Mouse (Mus musculus): ENCODE data around the gene Rbpms2. TPM values are rescaled to one million over a fixed set of nuclear protein-coding genes. Genes with fewer than 3 reads are reported as not detected.

Rbpms2 gene
- polyA plus RNA-seq, 1 experiment from 2014 or later: 98.2 TPM

DNA sequence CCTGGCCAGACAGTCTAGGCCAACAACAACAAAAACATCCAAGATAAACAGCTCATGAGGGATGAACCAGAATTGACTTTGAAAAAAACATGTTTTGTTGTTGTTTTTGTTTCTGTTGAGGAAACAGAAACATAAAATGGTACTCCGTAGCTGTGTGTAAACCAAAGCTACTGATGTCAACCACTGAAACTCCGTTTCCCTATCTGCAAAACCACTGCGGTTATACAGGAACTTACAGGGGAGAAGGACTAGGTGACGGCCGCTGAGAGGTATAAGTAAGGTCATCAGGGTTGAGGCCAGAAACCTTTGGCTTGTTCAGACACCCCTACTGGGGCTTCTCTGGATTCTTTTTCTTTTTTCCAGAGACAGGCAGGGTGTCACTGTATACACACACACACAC lies 6.6 kb upstream of the Rbpms2 start:
- H3K4me2 ChIP-seq: no peak overlapping the region
- H3K27ac ChIP-seq: no peak overlapping the region
- WGBS: 79% methylated on average over 5 of the region's 5 CpGs
- no peak for ATAC-seq (replicated peaks; ENCODE audit: insufficient number of reproducible peaks, insufficient read depth, low FRiP score, low read depth)
- H3K4me3 ChIP-seq: no peak overlapping the region
- no peaks in the 10 kb centered on the region for H3K27me3 ChIP-seq
- no peaks in the 10 kb centered on the region for H3K9me3 ChIP-seq (replicated peaks)
- H3K4me1 ChIP-seq (replicated peaks): no peaks in the 10 kb centered on the region
- no peaks in the 10 kb centered on the region for H3K36me3 ChIP-seq
- no peak overlapping the region for H3K9ac ChIP-seq

DNA sequence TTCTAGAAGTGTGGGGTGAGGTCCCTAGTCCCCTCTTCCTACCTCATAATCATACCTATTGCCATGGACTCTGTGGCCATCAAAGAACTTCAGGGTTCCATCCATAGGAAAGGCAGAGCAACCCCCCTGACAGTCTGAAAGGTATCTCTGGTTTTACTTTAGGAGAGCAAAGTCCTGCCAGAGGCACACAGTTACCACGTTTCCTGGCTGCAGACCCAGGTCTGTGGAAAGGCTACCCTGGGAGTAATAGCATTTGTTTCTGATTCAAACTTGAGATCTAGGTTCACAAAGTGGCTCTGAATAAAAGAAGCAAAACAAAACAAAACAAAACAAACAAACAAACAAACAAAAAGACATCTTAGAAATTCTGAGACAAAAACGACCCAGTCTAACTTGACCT lies 5.2 kb upstream of the Rbpms2 start:
- ATAC-seq (replicated peaks; ENCODE audit: insufficient number of reproducible peaks, insufficient read depth, low FRiP score, low read depth): no peak
- no peak overlapping the region for H3K9ac ChIP-seq
- H3K9me3 ChIP-seq (replicated peaks): no peaks in the 10 kb centered on the region
- H3K4me1 ChIP-seq (replicated peaks): peaks cover 8% of the 10 kb centered on the region; the same call in 1 of the 2 replicates
- no peaks in the 10 kb centered on the region for H3K27me3 ChIP-seq
- H3K36me3 ChIP-seq: no peaks in the 10 kb centered on the region
- H3K27ac ChIP-seq: no peak overlapping the region
- no peak overlapping the region for H3K4me2 ChIP-seq
- WGBS: 62% methylated on average over 2 of the region's 2 CpGs
- no peak overlapping the region for H3K4me3 ChIP-seq

DNA sequence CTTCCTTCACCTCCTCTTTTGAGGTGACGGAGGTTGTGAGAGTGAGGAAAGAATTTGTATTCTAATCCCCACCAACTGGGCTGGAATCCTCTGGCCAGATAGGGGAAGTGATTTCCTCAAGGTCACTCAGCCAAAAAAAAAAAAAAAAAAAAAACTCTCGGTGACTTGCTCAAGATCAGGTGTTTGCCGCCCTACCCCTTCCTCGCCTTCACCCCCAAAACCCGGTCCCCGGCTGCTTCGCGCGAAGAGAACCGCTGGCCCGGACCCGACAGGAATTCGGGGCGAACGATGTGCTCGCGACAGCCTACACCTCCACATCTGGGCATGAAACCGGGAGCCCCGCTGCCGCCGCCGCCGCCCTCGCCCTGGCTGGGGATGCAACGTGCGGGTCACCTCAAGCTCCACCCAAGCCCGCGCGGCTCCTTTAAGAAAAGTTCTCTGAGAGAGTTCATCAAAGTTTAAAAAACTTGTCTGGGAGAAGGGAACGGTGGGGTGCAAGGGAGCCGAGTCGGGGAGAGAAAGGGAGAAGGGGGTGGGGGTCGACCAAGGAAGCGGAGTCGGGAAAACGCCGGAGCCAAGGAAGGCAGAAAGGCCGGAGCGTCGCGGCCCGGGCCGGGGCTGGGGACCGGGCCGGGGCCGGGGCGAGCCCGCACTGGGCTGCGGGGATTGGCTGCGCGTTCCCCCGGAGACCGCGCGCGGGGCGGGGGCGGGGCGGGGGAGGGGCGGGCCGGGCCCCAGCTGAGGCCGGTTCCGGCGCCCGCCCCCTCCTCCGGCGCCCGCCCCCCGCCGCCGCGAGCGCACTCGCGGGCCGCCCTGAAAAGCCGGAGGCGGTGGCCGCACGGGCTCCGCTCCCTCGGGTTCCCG lies 551 bp downstream of the Rbpms2 start:
- H3K27me3 ChIP-seq: no peaks in the 10 kb centered on the region
- peaks cover 21% of the 10 kb centered on the region; the same call in 1 of the 2 replicates for H3K4me1 ChIP-seq (replicated peaks)
- H3K4me2 ChIP-seq: peak overlapping the region; percentile 83
- H3K36me3 ChIP-seq: no peaks in the 10 kb centered on the region
- 0% methylated on average over 42 of the region's 83 CpGs for WGBS
- peak; percentile 90 for ATAC-seq (replicated peaks; ENCODE audit: insufficient number of reproducible peaks, insufficient read depth, low FRiP score, low read depth)
- peak overlapping the region; percentile 83 for H3K4me3 ChIP-seq
- H3K9ac ChIP-seq: peak overlapping the region; percentile 86
- H3K27ac ChIP-seq: peak overlapping the region; percentile 91
- H3K9me3 ChIP-seq (replicated peaks): no peaks in the 10 kb centered on the region

DNA sequence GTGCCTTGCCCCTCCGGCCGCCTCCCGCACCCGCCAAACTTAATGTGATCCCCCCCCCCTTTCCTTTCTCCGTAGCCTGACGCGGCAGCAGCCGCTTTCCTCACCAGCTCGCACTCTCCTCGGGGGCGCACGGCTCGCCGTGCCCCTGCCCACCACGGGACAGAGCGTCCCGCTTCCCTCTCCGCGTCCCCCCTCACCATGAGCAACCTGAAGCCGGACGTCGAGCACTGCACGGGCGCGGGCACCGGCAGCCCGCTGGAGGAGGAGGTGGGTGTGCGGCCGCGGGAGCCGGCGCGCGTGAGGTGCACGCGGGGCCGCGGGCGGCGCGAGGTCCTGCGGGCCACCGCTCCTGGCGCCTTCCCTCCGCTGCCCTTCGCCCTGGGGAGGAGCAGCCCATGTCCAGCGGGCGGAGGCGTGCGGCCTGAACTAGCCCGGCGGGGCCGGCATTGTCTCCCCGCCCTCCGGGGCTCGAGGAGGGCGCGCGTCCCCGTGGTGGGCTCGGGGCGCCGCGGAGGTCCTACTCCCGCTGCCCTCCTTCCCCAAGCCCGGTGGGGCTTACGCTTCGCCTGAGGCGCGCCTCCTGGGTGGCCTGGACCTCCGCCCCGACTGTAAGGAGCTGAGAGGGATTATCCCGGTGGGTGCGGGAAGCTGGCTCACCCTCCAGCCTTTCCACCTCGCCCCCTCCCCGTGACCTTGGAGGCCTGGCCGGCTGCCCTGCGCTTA lies 1.3 kb downstream of the Rbpms2 start:
- no peaks in the 10 kb centered on the region for H3K36me3 ChIP-seq
- H3K9ac ChIP-seq: peak overlapping the region; percentile 86
- no peaks in the 10 kb centered on the region for H3K9me3 ChIP-seq (replicated peaks)
- 1% methylated on average over 49 of the region's 78 CpGs for WGBS
- peak overlapping the region; percentile 83 for H3K4me3 ChIP-seq
- H3K27me3 ChIP-seq: no peaks in the 10 kb centered on the region
- H3K4me2 ChIP-seq: peak overlapping the region; percentile 83
- ATAC-seq (replicated peaks; ENCODE audit: insufficient number of reproducible peaks, insufficient read depth, low FRiP score, low read depth): peak; percentile 56
- H3K27ac ChIP-seq: peak overlapping the region; percentile 91
- peaks cover 21% of the 10 kb centered on the region; the same call in 1 of the 2 replicates for H3K4me1 ChIP-seq (replicated peaks)

DNA sequence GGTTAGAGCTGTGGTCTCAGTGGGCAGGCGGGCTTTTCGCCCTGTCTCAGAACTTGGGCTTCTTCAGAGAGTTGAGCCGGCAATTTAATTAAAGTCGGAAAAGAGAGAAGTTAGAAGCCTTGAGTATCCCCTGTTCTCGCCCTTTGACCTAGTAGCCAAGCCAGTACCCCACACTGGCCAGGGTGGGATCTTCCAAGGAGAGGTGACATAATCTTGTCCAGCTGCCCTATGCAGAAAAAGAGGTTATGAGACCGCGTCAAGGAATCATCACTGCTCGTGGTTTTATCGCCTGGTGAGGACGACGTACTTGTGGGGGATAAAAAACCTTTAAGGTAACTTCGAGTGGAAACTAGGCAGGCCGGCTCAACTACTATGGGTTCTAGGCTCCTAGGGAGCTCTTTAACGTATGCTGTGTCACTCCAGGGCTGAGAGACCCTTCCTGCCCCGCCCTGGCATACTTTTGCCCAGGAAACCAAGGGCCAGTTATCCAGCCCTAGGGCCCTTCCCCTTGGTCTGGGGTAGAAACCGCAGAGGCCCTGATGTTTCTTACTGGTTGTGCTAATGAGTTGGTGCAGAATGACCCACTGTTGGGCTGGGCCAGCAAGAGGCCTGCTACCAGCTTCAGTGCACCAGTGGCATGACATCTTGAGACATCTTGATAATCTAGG lies 2.0 kb downstream of the Rbpms2 start:
- 16% methylated on average over 16 of the region's 16 CpGs for WGBS
- Histone ChIP-seq H3K27ac (peak overlapping the region; percentile 91), H3K4me1 (replicated peaks) (peaks cover 21% of the 10 kb centered on the region; the same call in 1 of the 2 replicates)

DNA sequence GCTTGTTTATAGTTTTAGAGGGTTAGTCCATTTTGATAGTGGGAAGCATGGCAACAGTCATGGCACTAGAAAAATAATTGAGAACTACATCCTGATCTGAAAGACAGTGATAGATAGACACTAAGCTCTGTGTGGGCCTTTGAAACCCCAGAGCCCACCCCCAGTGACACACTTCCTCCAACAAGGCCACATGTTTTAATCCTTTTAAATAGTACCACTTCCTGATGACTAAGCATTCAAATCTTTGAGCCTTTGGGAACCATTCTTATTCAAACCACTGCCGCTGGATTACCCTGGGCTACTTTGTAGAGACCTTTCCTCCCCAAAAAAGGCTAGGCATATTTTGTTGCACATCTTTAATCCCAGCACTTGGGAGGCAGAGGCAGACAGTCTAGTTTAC lies 6.3 kb downstream of the Rbpms2 start:
- H3K4me2 ChIP-seq: no peak overlapping the region
- no peak overlapping the region for H3K27ac ChIP-seq
- no peaks in the 10 kb centered on the region for H3K27me3 ChIP-seq
- H3K4me3 ChIP-seq: no peak overlapping the region
- H3K4me1 ChIP-seq (replicated peaks): peaks cover 39% of the 10 kb centered on the region
- ATAC-seq (replicated peaks; ENCODE audit: insufficient number of reproducible peaks, insufficient read depth, low FRiP score, low read depth): no peak
- 65% methylated on average over 1 of the region's 1 CpGs for WGBS
- H3K9ac ChIP-seq: no peak overlapping the region
- no peaks in the 10 kb centered on the region for H3K9me3 ChIP-seq (replicated peaks)
- H3K36me3 ChIP-seq: no peaks in the 10 kb centered on the region; the same call in 1 of the 2 replicates

More for the DNA sequence above, 2.0 kb downstream of the Rbpms2 start:
- Histone ChIP-seq H3K27me3 (no peaks in the 10 kb centered on the region), H3K4me3 (peak overlapping the region; percentile 83), H3K9ac (peak overlapping the region; percentile 86), H3K4me2 (peak overlapping the region; percentile 83), H3K9me3 (replicated peaks) (no peaks in the 10 kb centered on the region), H3K36me3 (no peaks in the 10 kb centered on the region; the same call in 1 of the 2 replicates)
- ATAC-seq (replicated peaks; ENCODE audit: insufficient number of reproducible peaks, insufficient read depth, low FRiP score, low read depth): no peak

DNA sequence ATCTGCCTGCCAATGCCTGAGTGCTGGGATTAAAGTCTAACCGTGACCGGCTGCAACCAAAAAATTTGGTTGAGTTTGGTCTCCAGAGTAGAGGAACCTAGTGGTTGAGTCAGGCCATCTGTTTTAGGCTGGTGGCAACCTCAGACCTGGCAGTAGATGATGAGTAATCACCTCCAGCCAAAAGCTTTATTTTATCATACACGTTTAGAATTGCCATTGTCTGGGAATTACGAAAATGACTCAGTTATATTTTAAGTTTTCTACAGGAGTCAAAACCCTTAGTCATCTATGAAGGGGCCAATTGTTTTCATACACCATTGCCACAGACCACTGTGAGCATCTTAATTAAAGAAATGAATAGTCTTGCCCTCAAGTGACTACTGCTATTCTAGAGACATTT lies 7.5 kb downstream of the Rbpms2 start:
- Histone ChIP-seq H3K4me3 (no peak overlapping the region), H3K9me3 (replicated peaks) (no peaks in the 10 kb centered on the region), H3K27ac (no peak overlapping the region), H3K27me3 (no peaks in the 10 kb centered on the region), H3K4me1 (replicated peaks) (peaks cover 45% of the 10 kb centered on the region), H3K9ac (no peak overlapping the region), H3K4me2 (no peak overlapping the region), H3K36me3 (no peaks in the 10 kb centered on the region; the same call in 1 of the 2 replicates)
- ATAC-seq (replicated peaks; ENCODE audit: insufficient number of reproducible peaks, insufficient read depth, low FRiP score, low read depth): no peak
- 83% methylated on average over 4 of the region's 4 CpGs for WGBS

DNA sequence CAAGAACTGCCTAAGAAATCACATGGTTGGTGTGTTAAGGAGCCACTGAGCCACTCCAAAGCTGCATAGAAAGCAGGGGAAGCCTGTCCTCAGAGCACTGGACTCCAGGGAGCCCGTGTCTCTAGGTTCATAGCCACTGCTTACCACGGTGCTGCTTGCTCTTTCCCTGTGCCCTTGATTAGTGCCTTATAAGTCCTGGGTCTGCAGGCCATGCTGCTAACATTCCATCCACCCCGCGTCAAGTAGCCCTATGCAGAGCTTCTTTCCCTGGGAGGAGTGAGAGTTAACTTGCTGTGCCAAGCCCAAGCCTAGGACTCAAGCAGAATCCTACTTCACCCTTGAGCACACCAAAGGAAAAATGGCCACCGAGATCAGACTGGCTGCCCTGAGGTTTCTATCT lies 9.6 kb downstream of the Rbpms2 start:
- H3K27ac ChIP-seq: peak overlapping the region; percentile 74
- 29% methylated on average over 5 of the region's 5 CpGs for WGBS
- H3K36me3 ChIP-seq: no peaks in the 10 kb centered on the region; the same call in 1 of the 2 replicates
- peaks cover 49% of the 10 kb centered on the region for H3K4me1 ChIP-seq (replicated peaks)
- H3K9ac ChIP-seq: peak overlapping the region; percentile 17; the same call in 1 of the 2 replicates
- no peak overlapping the region for H3K4me3 ChIP-seq
- H3K27me3 ChIP-seq: no peaks in the 10 kb centered on the region
- no peaks in the 10 kb centered on the region for H3K9me3 ChIP-seq (replicated peaks)
- ATAC-seq (replicated peaks; ENCODE audit: insufficient number of reproducible peaks, insufficient read depth, low FRiP score, low read depth): peak; percentile 65; the same call in 1 of the 2 replicates
- peak overlapping the region; percentile 15; the same call in 1 of the 2 replicates for H3K4me2 ChIP-seq

DNA sequence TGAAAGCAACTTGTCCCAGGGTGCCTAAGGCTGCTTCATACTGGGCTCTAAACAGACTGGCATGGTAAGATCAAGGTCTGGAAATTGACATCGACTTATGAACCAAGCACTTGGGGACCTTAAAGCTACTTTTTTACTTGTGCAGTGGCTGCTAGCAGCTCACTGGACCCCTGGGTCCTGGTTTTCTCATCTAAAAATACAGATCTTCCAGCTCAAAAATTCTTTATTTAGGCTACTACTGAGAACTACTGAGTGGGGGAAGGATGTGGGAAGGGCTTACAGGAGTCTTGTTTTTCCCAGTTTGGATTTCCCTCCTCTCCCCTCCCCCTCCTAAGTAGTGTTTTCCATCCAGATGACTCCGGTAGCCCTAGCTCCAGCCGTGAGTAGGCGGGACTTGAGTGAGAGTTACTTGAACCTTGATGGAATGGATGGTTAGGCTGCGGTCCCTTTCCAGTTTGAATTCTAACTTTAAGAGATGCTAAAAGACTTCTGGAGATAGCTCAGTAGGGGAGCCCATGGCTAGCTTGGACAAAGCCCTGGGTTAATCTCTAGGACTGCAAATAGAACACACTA lies 11.5 kb downstream of the Rbpms2 start:
- no peaks in the 10 kb centered on the region; the same call in 1 of the 2 replicates for H3K36me3 ChIP-seq
- H3K9ac ChIP-seq: no peak overlapping the region
- no peaks in the 10 kb centered on the region for H3K9me3 ChIP-seq (replicated peaks)
- H3K4me2 ChIP-seq: peak overlapping the region; percentile 36; the same call in 1 of the 2 replicates
- H3K4me3 ChIP-seq: no peak overlapping the region
- peaks cover 59% of the 10 kb centered on the region for H3K4me1 ChIP-seq (replicated peaks)
- no peaks in the 10 kb centered on the region for H3K27me3 ChIP-seq
- no peak for ATAC-seq (replicated peaks; ENCODE audit: insufficient number of reproducible peaks, insufficient read depth, low FRiP score, low read depth)
- 5% methylated on average over 5 of the region's 5 CpGs for WGBS
- H3K27ac ChIP-seq: peak overlapping the region; percentile 74

DNA sequence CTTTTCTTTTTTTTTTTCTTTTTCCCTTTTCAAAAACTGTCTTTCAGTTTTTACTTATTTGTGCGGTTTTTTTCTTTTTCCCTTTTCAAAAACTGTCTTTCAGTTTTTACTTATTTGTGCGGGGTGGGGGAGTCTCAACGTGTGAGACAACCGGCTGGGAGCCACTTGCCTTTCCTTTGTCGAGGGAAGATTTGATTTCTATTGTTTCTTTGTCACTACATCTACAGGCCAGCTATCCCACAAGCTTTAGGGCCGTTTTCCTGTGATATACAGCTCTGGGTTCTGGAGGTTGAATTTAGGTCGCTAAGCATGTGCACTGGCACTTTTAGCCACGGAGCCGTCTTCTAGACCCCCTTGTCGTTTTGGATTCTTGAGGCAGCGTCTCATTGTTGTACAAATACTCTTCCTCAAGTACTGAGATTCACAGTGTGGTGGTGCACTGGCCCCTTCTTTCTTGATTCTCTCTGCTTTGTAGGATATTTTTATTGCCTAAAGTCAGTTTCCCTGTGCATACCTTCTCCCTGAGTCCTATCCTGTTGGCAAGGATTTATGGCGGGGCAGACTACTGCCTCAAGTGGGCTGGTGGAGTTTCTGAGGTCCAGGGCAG lies 12.1 kb downstream of the Rbpms2 start:
- no peak overlapping the region for H3K9ac ChIP-seq
- peak overlapping the region; percentile 74 for H3K27ac ChIP-seq
- H3K4me3 ChIP-seq: no peak overlapping the region
- no peaks in the 10 kb centered on the region for H3K36me3 ChIP-seq
- no peak for ATAC-seq (replicated peaks; ENCODE audit: insufficient number of reproducible peaks, insufficient read depth, low FRiP score, low read depth)
- peaks cover 65% of the 10 kb centered on the region for H3K4me1 ChIP-seq (replicated peaks)
- 15% methylated on average over 12 of the region's 12 CpGs for WGBS
- no peaks in the 10 kb centered on the region for H3K27me3 ChIP-seq
- H3K9me3 ChIP-seq (replicated peaks): no peaks in the 10 kb centered on the region
- H3K4me2 ChIP-seq: peak overlapping the region; percentile 36

Data from heart, embryonic 15.5 days (tissue).